Mouse (Mus musculus): ENCODE measurements at regions not wholly inside any gene's neighbourhood (a gene's known extent, or its start where the extent isn't known, plus 50 kb on each side); places are given as distances from the start of the nearest gene placed in this dataset.
"Not testable (repeated sequence)": the region's sequence is repeated elsewhere in the genome, so short reads cannot be mapped to it uniquely, and the experiment has no call there.

- 61% methylated on average over 8 of the region's 8 CpGs for WGBS
- H3K4me2 ChIP-seq, result not testable (repeated sequence)
These were observed 115.6 kb downstream of the Tcp10c start for GRCm38 (mm10) chr17:13469867-13470380.

GRCm38 (mm10) chr17:13472460-13473062 is 118.2 kb downstream of the Tcp10c start:
- no peak overlapping the region for H3K4me3 ChIP-seq (ENCODE audit: low read depth, low read length)
- peak overlapping the region; percentile 46; the same call in 1 of the 2 replicates for H3K27ac ChIP-seq (ENCODE audit: low read depth)
- H3K9ac ChIP-seq, result no peak overlapping the region
- TF ChIP-seq CTCF (IDR thresholded peaks at IDR 0.05; ENCODE audit: low read depth), result peak; percentile 95
- ATAC-seq (ENCODE audit: insufficient read depth), result peak; percentile 52
- 9% methylated on average over 7 of the region's 7 CpGs for WGBS
- H3K4me2 ChIP-seq, result no peak overlapping the region
- no peaks in the 10 kb centered on the region for H3K36me3 ChIP-seq (ENCODE audit: insufficient read depth)
- H3K9me3 ChIP-seq (ENCODE audit: low read depth, low read length), result no peaks in the 10 kb centered on the region
- H3K27me3 ChIP-seq (ENCODE audit: insufficient read depth, low read length), result no peaks in the 10 kb centered on the region
- H3K4me1 ChIP-seq (ENCODE audit: insufficient read depth), result no peaks in the 10 kb centered on the region
- peak; percentile 97 for DNase-seq

More at GRCm38 (mm10) chr17:13469867-13470380, 115.6 kb downstream of the Tcp10c start:
- H3K9me3 ChIP-seq (ENCODE audit: low read depth, low read length); H3K36me3 ChIP-seq (ENCODE audit: insufficient read depth); H3K27me3 ChIP-seq (ENCODE audit: insufficient read depth, low read length); H3K9ac ChIP-seq; H3K4me3 ChIP-seq (ENCODE audit: low read depth, low read length); H3K27ac ChIP-seq (ENCODE audit: low read depth); H3K4me1 ChIP-seq (ENCODE audit: insufficient read depth): not testable (repeated sequence)
- DNase-seq (peak; percentile 59), ATAC-seq (ENCODE audit: insufficient read depth) (peak; percentile 22; the same call in 1 of the 2 replicates)

- Histone ChIP-seq H3K4me2 (no peak overlapping the region), H3K27me3 (ENCODE audit: insufficient read depth, low read length) (no peaks in the 10 kb centered on the region), H3K36me3 (ENCODE audit: insufficient read depth) (no peaks in the 10 kb centered on the region), H3K9ac (no peak overlapping the region), H3K4me3 (ENCODE audit: low read depth, low read length) (no peak overlapping the region), H3K27ac (ENCODE audit: low read depth) (peak overlapping the region; percentile 26; the same call in 1 of the 2 replicates), H3K9me3 (ENCODE audit: low read depth, low read length) (no peaks in the 10 kb centered on the region), H3K4me1 (ENCODE audit: insufficient read depth) (peaks cover 9% of the 10 kb centered on the region)
- no peak for TF ChIP-seq CTCF (IDR thresholded peaks at IDR 0.05; ENCODE audit: low read depth)
- WGBS, result 55% methylated on average over 14 of the region's 14 CpGs
- no peak for ATAC-seq (ENCODE audit: insufficient read depth)
- peak; percentile 49 for DNase-seq
These were observed 120.1 kb downstream of the Tcp10c start for GRCm38 (mm10) chr17:13474310-13475094.

- whole genome bisulfite sequencing, result 12% methylated on average over 5 of the region's 5 CpGs
- peak; percentile 89 for DNase-seq
- Histone ChIP-seq H3K27me3 (ENCODE audit: insufficient read depth, low read length) (no peaks in the 10 kb centered on the region), H3K4me1 (ENCODE audit: insufficient read depth) (peaks cover 22% of the 10 kb centered on the region), H3K27ac (ENCODE audit: low read depth) (peak overlapping the region; percentile 87), H3K9me3 (ENCODE audit: low read depth, low read length) (no peaks in the 10 kb centered on the region), H3K4me3 (ENCODE audit: low read depth, low read length) (no peak overlapping the region), H3K4me2 (peak overlapping the region; percentile 36), H3K36me3 (ENCODE audit: insufficient read depth) (no peaks in the 10 kb centered on the region), H3K9ac (peak overlapping the region; percentile 20; the same call in 1 of the 2 replicates)
- no peak for TF ChIP-seq CTCF (IDR thresholded peaks at IDR 0.05; ENCODE audit: low read depth)
- peak; percentile 88 for ATAC-seq (ENCODE audit: insufficient read depth)
These were observed 124.6 kb downstream of the Tcp10c start for GRCm38 (mm10) chr17:13478866-13479571.

- Histone ChIP-seq H3K27ac (ENCODE audit: low read depth) (peak overlapping the region; percentile 87), H3K9ac (peak overlapping the region; percentile 20; the same call in 1 of the 2 replicates)
These were observed 125.2 kb downstream of the Tcp10c start for GRCm38 (mm10) chr17:13479572-13480063.

GRCm38 (mm10) chr17:13481445-13482085 is 127.2 kb downstream of the Tcp10c start:
- WGBS, result 77% methylated on average over 7 of the region's 7 CpGs
- H3K9ac ChIP-seq, result no peak overlapping the region

More at GRCm38 (mm10) chr17:13479572-13480063, 125.2 kb downstream of the Tcp10c start:
- TF ChIP-seq CTCF (IDR thresholded peaks at IDR 0.05; ENCODE audit: low read depth), result no peak
- no peak overlapping the region for H3K4me3 ChIP-seq (ENCODE audit: low read depth, low read length)
- peaks cover 22% of the 10 kb centered on the region for H3K4me1 ChIP-seq (ENCODE audit: insufficient read depth)
- no peaks in the 10 kb centered on the region for H3K36me3 ChIP-seq (ENCODE audit: insufficient read depth)
- ATAC-seq (ENCODE audit: insufficient read depth) (peak; percentile 61), DNase-seq (peak; percentile 77)
- 12% methylated on average over 11 of the region's 12 CpGs for WGBS
- H3K9me3 ChIP-seq (ENCODE audit: low read depth, low read length), result no peaks in the 10 kb centered on the region
- H3K27me3 ChIP-seq (ENCODE audit: insufficient read depth, low read length), result no peaks in the 10 kb centered on the region
- peak overlapping the region; percentile 36 for H3K4me2 ChIP-seq

More at GRCm38 (mm10) chr17:13481445-13482085, 127.2 kb downstream of the Tcp10c start:
- H3K4me1 ChIP-seq (ENCODE audit: insufficient read depth), result peaks cover 22% of the 10 kb centered on the region
- H3K36me3 ChIP-seq (ENCODE audit: insufficient read depth), result no peaks in the 10 kb centered on the region
- H3K9me3 ChIP-seq (ENCODE audit: low read depth, low read length), result no peaks in the 10 kb centered on the region
- TF ChIP-seq CTCF (IDR thresholded peaks at IDR 0.05; ENCODE audit: low read depth), result no peak
- H3K27me3 ChIP-seq (ENCODE audit: insufficient read depth, low read length), result no peaks in the 10 kb centered on the region
- DNase-seq (no peak), ATAC-seq (ENCODE audit: insufficient read depth) (no peak)
- H3K27ac ChIP-seq (ENCODE audit: low read depth), result no peak overlapping the region
- no peak overlapping the region for H3K4me3 ChIP-seq (ENCODE audit: low read depth, low read length)
- no peak overlapping the region for H3K4me2 ChIP-seq
